Mouse (Mus musculus): ENCODE results near the gene Nploc4.
"Not testable (repeated sequence)": the region's sequence is repeated elsewhere in the genome, so short reads cannot be mapped to it uniquely, and the experiment has no call there.

Nploc4 gene

DNA sequence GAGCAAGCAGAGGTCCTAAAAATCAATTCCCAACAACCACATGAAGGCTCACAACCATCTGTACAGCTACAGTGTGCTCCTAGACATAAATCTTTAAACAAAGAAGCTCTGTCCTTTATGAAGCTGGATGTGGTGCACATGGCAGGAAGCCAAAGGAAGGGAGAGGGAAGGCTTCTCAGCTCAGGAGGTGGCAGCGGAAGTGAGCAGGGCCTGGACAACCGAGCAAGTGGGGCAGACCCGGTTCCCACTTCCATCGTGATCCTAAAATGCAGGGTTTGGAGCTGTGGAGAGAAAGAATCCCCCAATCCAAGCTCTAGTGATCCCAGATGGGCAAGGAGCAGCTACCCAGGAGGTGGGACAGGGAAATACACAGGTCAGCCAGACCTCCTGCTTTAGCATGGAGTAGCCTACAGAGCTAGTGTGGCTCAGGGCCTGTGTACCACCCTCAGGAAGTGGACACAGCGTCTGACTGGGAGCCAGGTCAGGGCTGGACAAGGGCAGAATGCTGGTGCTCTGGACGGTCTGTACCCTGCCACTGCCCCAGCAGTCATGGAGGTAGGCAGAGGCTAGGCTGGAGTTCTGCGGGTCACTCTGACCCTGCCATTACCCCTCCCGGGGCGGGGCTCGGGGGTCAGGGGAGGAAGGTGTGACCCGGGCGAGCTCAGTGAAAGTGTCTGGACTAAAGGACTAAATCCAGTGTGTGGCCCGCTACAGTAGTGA is 84.8 kb downstream of the Nploc4 start:
- peak; percentile 45 for DNase-seq (ENCODE audit: low spot score)

DNA sequence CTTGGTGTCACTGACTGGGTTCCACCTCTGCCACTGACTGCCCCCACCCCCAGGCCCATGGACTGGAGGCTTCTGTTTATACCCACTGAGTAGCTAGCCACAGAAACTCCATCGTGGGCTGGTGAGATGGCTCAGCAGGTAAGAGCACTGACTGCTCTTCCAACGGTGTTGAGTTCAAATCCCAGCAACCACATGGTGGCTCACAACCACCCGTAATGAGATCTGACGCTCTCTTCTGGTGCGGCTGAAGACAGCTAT is 85.5 kb downstream of the Nploc4 start:
- not testable (repeated sequence) for DNase-seq (ENCODE audit: low spot score)

DNA sequence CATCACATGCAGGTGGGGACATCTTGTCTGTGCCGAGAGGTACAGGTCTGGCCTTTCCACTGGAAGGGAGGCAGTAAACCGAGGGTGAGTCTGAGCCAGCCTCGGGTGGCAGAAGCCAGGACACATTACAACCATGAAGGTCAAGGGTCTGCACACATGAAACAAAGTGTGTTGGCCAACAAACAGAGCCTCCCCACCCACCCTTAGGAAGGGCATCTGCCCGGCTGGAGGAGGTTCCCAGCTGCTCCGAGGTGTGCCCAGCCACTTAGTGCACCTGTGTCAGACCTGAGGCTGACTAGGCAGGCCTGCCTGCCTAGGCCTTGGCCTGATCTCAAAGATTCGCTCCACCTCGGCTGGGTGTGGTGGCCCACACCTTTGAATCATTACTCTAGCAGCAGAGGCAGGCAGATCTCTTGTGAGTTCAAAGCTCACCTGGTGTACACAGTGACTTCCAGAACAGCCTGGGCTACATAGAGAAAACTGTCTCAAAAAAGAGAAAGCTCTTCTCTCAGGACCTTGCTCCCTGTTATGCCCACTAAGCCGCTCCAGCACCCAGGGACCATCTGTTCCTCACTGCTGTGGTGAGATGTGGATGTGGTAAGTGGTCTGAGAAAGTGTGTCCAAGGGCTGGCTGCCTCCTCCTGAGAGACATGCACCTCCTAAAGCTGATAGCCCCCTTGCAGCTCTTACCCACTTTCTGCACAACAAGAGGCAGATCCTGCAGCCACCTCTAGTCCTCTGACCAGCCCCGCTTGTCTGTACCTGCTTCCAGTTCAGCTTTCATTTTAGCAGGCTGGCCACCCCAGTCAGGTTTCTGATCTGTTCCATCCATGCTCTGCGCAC is 86.0 kb downstream of the Nploc4 start:
- no peak for DNase-seq (ENCODE audit: low spot score)

DNA sequence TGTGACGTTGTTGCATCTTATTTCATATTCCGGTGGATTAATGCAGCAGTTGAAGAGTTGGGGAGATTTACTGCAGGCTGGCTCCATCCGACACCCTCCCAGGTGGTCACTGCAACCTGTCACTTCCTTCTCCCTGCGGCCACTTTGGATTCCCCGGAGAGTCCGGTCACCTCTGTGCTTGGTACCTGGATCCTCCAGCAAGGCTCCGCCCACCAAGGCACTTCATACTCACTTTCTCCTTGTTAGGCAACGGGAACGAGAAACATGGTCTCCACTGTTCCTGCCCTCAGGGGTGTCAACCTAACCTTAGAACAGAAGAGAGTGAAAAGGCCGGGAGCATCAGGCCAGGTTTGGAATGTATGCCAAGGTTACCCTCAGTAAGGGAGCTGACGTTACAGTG is 86.8 kb downstream of the Nploc4 start:
- DNase-seq (ENCODE audit: low spot score): no peak

DNA sequence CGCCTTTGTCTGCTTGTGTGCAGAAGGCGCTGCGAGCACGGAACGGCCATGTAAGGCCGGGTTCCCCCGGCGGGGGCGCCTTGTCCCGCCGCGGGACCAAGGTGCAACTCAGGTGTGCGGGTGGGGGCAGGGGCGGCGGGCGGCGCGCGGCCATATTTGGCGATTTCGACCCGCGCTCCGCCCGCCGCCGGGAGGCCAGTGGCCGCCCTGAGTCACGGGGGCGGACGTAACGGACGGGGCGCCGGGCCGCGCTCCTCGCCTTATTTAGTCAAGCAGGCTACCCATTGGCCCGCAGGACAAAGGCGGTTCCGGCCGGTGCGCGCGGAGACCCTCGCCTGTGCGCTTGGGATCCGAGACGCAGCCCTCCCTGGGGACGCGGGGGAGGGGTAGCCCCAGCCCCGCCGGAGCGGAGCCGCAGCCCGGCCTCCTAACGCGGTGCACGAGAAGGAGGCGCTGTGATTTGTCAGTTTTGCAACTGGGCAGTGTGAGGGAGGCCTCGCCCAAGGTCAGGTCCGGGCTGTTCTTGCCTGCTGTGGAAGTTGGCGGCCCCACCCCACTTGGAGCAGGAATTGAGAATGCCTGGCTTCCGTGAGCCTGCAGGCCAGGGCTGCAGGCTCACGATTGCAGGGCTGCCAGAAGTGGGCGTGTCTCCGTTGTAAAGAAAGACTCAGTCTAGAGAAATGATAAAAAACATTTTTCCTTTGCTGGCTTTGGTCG is 87.4 kb downstream of the Nploc4 start:
- peak; percentile 96 for DNase-seq (ENCODE audit: low spot score)

DNA sequence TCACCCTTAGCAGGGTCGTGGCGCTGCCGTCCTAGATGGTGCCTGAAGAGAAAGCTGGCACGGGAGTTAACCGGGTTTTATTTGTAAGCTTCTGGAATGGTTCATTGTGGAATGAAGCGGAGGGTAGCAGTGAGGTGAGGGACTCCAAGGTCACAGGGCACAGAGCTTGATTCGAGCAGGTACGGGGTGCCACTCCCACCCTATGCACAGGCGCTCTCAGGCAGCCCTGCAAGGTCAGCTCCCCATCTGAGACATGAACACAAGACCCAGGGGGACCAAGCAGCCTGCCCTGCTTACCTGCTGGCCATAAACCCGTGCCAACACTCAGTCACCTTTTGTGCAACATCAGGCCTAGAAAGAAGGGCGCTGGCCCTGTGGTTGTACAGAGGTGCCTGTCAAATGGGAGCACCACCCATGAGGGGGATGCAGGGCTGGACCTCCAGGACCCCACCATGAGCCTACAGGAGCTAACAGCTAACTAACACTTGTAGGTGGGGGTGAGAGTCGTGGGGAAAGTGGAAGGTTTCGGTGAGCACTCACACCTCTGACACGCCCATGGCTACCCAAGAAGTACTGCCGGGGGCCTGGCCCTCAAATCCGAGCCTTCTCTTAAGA is 88.0 kb downstream of the Nploc4 start:
- DNase-seq (ENCODE audit: low spot score): peak; percentile 55

DNA sequence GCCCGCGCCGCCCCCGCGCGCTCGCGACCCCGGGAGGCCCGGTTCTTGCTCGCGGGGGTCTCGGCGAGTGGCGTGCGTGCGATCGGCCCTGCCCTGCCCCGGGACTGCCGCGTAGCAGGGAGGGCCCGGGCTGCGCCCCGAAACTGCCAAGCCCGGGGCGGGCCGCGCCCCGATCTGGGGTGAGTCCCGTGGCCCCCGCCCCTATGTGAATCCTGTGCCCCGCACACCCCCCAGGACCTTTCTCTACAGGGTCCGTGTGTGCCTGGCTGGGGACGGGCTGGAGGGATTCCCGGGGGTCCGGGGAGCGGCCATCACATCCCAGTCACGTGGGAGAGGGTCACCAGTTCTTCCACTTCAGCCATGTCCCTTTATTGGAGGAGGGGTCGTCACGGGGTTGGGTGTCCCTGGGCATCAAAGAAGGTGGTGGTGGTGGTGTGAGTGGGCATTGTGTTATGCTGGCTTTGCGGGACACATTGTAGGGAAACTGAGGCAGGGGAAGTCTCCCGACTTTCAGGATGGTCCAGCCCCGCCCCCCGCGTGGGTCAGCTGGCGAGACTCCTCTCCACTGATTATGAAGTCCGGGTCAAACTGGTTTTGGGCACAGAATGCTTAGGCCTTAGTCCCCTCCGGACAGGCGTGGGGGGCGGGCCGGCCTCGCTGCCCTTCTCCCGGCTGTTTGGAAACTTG is 88.7 kb downstream of the Nploc4 start:
- DNase-seq (ENCODE audit: low spot score): peak; percentile 71

DNA sequence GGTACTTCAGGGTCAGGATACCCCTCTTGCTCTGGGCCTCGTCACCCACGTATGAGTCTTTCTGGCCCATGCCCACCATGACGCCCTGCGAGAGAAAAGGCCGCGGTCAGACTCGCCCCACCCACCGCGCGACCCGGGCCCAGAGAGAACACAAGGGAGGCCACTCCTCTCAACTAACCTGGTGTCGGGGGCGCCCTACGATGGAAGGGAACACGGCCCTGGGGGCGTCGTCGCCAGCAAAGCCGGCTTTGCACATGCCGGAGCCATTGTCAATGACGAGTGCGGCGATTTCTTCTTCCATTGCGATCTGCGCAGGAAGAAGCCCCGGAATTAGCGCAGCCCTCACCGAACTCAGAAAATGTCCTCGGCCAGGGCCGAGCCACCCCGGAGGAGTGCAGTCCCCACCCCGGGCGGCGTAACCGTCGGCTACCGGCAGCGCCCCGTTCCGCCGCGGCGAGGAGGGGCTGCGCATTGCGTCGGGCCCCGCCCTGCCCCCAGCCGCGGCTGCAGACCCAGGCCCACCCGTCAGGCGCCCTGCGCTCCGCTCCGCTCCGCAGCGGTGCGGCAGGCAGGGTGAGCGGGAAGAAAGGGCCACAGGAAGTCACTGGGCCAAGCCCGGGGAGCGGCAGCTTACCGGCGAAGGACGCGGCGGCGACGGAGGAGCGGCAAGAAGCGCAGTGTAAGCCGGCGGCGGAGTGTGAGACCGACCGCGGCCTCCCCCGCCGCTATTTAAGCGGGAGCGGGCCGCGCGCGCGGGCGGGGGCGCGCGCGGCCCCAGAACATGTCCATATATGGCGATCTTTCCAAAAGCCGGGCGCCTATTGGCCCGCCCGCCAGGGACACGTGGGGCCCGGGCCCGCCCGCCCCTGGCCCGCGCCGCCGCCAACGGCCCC is 89.5 kb downstream of the Nploc4 start, which contains the start of gene Actg1:
Gene Actg1 (minus strand): TSS at position 752 of the 893 bp plus-strand sequence.
- DNase-seq (ENCODE audit: low spot score): peak; percentile 88

DNA sequence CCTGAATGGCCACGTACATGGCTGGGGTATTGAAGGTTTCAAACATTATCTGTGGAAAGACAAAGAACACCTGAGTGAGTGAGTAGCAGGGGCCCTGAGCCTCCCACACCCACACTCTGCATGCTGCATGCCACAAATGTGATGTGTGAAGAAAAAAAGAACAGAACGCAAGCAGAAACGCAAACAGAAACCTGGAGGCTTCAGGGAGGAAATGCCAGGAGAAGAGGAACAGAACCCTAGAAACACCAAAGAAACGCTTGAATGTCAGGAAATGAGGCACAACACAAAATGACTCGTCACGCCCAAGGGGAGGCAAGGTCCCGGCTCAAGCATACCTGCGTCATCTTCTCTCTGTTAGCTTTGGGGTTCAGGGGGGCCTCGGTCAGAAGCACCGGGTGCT is 90.2 kb downstream of the Nploc4 start:
- no peak for DNase-seq (ENCODE audit: low spot score)

DNA sequence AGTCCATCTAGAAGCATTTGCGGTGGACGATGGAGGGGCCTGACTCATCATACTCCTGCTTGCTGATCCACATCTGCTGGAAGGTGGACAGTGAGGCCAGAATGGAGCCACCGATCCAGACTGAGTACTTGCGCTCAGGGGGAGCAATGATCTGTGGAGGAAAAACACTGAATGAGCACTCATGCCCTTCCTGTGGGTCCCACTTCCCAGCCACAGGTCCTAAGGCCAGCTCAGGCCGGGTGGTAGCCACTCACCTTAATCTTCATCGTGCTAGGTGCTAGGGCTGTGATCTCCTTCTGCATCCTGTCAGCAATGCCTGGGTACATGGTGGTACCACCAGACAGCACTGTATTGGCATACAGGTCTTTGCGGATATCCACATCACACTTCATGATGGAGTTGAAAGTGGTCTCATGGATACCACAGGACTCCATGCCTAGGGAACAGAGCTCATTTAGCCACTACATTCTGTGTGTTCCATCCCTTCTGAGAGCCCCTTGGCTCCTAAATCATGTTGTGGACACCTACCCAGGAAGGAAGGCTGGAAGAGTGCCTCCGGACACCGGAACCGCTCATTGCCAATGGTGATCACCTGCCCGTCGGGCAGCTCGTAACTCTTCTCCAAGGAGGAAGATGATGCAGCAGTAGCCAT is 91.0 kb downstream of the Nploc4 start:
- DNase-seq (ENCODE audit: low spot score): not testable (repeated sequence)

DNA sequence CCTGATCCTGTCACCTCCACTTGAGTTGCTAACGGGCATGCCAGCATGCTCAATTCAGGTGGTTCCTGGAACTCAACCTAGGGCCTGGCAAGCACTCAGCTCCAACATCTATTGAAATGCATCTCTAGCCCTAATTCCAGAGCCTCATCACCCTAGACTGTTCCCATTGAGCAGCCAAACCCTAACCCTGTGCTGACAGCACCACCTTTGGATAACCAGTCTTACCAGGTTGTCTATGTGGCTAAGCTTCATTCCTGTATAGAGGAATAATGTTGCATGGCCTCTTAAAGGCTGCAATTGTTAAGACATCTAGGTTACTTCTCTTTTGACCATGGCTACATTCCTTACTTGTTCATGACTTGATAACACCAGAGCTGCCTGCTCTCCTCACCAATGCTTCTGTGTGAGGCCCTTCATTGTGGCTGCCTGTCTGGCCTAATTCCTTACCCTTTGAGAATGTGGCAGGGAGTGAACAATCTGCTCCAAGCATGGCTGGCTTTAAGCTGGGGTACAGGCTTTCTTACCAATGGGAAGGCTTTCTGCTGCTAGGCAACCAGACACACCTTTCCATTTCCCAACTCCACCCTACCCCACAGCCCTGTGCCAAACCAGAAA is 92.3 kb downstream of the Nploc4 start:
- peak; percentile 41 for DNase-seq (ENCODE audit: low spot score)

DNA sequence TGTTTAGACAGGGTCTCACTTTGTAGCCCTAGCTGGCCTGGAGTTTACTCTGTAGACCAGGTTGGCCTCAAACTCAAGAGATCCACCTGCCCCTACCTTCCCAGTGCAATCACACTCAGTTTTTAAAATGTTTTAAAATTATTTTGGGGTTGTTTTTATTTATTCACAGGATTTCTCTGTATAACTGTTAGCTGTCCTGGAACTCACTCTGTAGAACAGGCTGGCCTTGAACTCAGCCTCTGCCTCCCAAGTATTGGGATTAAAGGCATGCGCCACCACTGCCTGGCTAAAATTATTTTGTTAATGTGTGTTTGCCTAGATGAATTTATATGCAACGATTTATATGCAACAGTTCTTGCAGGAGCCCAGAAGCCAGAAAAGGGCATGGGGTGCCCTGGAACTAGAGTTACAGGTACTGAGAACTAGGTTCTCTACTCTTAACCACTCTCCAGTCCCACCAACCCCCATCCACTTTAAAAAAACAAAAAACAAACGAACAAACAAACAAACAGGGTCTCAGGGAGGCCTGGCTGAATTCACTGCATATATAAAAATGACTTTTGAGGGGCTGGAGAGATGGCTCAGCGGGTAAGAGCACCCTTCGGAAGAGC is 93.1 kb downstream of the Nploc4 start:
- DNase-seq (ENCODE audit: low spot score): no peak

DNA sequence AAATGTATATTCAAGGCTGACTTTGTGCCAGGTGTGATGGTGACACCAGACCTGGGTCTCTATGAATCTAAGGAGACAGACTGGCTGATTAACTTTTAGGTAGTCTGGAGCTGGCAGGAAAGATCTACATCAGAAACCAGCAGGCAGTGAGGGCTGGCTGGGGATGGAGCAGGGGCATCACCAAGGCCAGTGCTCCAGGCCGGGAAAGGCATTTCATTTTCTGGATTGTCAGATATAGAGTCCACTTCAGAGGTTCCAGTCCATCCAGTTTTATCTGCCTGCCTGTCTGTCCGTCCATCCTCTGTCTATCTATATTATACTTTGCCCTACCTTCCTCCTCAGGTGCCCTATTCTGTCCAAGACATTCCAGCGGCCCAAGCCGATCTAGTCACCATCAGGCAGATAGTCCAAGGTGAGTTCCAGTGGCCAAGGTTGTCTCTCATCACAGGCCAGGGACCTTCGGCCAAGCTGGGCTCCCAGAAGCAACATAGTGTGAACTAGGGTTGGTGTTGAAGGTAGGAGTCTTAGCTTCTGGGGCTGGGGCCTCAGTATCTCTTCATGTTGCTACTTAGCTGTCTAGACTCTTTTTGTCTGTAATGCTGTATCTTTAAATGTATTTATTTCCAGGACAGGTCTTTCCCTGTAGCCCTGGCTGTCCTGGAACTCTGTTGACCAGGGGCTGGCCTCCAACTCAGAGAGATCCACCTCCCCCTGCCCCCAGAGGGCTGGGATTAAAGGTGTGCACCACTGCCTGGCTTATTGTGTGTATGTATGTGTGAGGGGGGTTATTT is 93.8 kb downstream of the Nploc4 start:
- no peak for DNase-seq (ENCODE audit: low spot score)

DNA sequence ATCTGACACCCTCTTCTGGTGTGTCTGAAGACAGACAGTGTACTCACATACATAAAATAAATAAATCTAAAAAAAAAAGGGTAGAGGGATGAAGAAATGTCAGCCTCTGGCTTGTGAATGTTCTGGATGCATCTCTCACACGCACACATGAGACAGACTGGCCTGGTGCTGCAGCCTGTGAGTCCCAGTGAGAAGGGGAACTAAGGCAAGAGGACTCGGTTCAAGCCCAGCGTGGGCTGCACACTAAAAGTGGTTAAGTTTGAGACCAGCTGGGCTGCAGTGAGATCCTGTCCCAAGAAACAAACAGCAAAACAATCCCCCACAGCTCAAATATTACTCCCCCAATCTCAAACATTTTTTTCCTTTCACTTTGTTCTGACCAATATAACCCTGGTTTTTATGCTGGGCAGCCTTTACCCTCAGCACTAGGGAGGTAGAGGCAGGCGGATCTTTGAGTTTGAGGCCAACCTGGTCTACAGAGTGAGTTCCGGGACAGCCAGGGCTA is 94.8 kb downstream of the Nploc4 start:
- no peak for DNase-seq (ENCODE audit: low spot score)

DNA sequence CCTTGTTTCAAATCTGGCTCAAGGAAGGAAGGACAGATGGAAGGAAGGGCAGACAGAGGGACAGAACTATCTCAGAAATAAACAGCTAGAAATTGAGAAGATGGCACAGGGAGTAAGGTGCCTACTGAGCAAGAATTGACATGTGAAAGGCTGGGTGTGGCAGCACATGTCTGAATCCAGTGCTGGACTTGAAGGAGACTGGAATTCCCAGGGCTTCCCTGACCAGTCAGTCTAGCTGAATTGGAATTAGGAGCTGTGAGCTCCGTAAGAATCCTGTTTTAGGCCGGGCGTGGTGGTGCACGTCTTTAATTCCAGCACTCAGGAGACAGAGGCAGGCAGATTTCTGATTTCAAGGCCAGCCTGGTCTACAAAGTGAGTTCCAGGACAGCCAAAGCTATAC is 95.8 kb downstream of the Nploc4 start:
- DNase-seq (ENCODE audit: low spot score): no peak

DNA sequence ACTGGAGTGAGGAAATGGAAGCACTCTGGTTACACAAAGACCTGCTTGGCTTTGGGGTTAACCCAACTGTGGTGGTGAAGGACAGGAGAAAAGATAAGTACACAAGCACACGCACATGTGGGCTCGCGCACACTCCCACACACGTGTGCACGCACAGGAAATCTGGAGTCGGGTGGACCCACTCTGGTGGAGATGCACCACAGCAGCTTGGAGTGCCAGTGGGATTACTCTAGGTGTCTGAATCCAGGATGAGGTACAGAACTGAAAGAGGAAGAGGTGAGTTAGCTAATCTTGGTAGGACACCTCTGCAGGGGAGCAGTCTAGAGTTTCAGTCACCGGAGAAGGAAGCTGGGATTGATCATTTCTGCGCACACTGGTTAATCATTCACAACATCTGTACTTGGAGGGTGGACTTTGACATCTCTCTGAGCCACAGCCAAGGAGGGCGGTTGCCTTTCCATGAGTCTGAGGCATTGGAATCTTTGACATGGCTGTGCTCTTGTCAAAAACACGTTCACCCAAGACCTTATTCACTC is 97.5 kb downstream of the Nploc4 start:
- DNase-seq (ENCODE audit: low spot score): no peak

DNA sequence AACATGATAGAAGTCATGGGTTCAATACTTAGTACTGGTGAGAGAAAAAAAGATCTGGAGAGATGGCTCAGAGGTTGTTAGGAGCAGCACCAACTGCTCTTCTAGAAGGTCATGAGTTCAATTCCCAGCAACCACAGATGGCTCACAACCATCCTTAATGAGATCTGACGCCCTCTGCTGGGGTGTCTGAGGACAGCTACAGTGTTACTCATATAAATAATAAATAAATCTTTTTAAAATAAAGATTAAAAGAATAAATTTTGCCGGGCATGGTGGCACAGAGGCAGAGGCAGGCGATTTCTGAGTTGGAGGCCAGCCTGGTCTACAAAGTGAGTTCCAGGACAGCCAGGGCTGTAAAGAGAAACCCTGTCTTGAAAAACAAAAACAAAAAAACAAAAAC is 98.7 kb downstream of the Nploc4 start:
- no peak for DNase-seq (ENCODE audit: low spot score)

DNA sequence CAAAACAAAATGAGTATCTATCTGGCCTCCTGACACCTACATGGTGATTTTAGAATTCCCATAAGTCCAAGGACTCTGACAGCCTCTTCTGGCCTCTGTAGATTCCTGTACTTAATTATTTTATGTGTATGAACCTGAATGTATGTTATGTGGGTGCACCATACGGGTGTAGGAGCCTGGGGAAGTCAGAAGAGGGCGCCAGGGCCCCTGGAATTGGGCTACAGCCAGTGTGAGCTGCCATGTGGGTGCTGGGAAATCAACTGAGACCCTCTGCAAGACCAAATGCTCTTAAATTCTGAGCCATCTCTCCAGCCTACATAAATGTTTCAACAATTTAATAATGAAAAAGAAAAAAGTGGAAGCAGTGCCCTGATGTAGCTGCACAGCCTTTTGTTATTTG is 100.1 kb downstream of the Nploc4 start:
- DNase-seq (ENCODE audit: low spot score): no peak

Measured in adipocyte (in vitro differentiated cells).